Mouse (Mus musculus): ENCODE results near the gene Ccdc155. TPM values are rescaled to one million over a fixed set of nuclear protein-coding genes. Genes with fewer than 3 reads are reported as not detected.

Ccdc155 gene
- polyA plus RNA-seq, 1 experiment from 2014 or later: 0.36 TPM

DNA sequence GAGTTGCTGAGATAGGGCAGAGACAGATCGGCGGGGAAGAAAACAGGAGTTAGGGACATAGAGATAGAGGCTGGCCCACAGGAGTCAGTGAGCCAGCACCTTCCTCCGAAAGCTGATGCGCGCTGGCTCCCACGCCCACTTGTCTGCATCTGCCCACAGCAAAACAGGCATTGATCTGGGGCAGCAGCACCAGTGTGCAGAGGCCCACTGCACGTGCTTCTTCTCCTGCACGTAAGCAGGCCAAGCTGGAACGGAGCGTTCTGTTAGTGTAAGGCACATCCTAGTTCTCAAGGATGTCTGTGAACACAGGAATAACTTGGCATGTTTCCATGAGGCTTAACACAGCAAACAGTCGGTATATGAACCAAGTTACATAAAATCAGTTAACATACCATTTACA is 5.7 kb downstream of the Ccdc155 start:
- Histone ChIP-seq H3K4me3 (replicated peaks; ENCODE audit: low read depth, low read length) (no peak overlapping the region), H3K36me3 (ENCODE audit: insufficient read depth, low read length) (no peaks in the 10 kb centered on the region), H3K9ac (ENCODE audit: low read depth, low read length) (no peak overlapping the region), H3K9me3 (replicated peaks; ENCODE audit: low read length) (no peaks in the 10 kb centered on the region), H3K4me1 (replicated peaks; ENCODE audit: insufficient read depth, low read length) (no peaks in the 10 kb centered on the region), H3K4me2 (ENCODE audit: low read length) (no peak overlapping the region), H3K27ac (no peak overlapping the region), H3K27me3 (ENCODE audit: insufficient read depth, low read length) (no peaks in the 10 kb centered on the region)
- ATAC-seq (replicated peaks; ENCODE audit: low FRiP score, low read depth) (no peak), DNase-seq (ENCODE audit: low spot score) (no peak)
- no peak for TF ChIP-seq CTCF (IDR thresholded peaks at IDR 0.05; ENCODE audit: low read depth)
- WGBS: 78% methylated on average over 11 of the region's 11 CpGs

DNA sequence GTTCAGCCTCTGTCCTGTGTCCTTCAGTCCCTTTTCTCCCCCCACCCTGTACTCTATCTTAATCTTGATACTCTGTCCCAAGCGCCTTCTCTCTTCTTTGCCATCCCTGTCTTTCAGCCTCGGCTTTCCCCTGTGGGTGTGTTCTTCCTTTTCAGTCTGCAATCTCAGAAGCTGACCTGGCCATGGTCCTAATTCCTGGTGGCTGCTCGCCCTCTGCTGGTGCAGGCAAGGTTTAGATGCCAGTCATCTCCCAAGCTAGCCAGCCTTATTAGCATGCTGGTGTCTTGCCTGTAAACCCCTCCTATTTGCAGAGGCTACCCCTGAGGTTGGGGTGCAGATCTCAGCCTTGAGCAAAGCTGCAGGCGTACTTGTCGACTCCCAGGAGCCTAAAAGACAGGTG is 6.3 kb downstream of the Ccdc155 start:
- DNase-seq (ENCODE audit: low spot score) (peak; percentile 90), ATAC-seq (replicated peaks; ENCODE audit: low FRiP score, low read depth) (no peak)
- Histone ChIP-seq H3K4me2 (ENCODE audit: low read length) (no peak overlapping the region), H3K36me3 (ENCODE audit: insufficient read depth, low read length) (no peaks in the 10 kb centered on the region), H3K4me1 (replicated peaks; ENCODE audit: insufficient read depth, low read length) (no peaks in the 10 kb centered on the region), H3K9me3 (replicated peaks; ENCODE audit: low read length) (no peaks in the 10 kb centered on the region), H3K27me3 (ENCODE audit: insufficient read depth, low read length) (no peaks in the 10 kb centered on the region), H3K27ac (no peak overlapping the region), H3K4me3 (replicated peaks; ENCODE audit: low read depth, low read length) (no peak overlapping the region), H3K9ac (ENCODE audit: low read depth, low read length) (no peak overlapping the region)
- TF ChIP-seq CTCF (IDR thresholded peaks at IDR 0.05; ENCODE audit: low read depth): peak; percentile 95
- 13% methylated on average over 5 of the region's 5 CpGs for WGBS

DNA sequence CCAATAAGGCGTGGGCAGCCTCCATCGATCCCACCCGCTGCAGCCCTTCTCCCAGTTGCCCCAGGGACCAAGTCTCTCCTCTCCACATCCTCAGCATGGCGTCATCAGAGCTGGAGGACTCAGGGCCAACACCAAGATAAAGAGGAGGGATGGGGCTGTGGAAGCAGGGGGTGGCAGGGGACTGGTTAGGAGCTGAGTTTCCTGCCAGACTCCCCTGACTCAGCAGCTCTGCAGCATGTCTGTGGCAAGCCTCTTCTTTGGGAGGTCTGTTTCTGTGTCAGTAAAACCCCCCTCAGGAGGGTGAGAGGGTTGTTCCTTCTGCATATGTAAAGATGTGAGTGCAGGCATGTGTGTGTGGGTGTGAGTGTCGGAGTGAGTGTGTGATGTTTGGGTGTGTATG is 7.7 kb downstream of the Ccdc155 start:
- Histone ChIP-seq H3K27me3 (ENCODE audit: insufficient read depth, low read length) (no peaks in the 10 kb centered on the region), H3K4me3 (replicated peaks; ENCODE audit: low read depth, low read length) (no peak overlapping the region), H3K9me3 (replicated peaks; ENCODE audit: low read length) (no peaks in the 10 kb centered on the region), H3K36me3 (ENCODE audit: insufficient read depth, low read length) (no peaks in the 10 kb centered on the region), H3K9ac (ENCODE audit: low read depth, low read length) (no peak overlapping the region; the same call in 1 of the 2 replicates), H3K4me2 (ENCODE audit: low read length) (no peak overlapping the region), H3K27ac (no peak overlapping the region), H3K4me1 (replicated peaks; ENCODE audit: insufficient read depth, low read length) (peaks cover 2% of the 10 kb centered on the region; the same call in 1 of the 2 replicates)
- ATAC-seq (replicated peaks; ENCODE audit: low FRiP score, low read depth): no peak
- TF ChIP-seq CTCF (IDR thresholded peaks at IDR 0.05; ENCODE audit: low read depth): no peak
- 68% methylated on average over 5 of the region's 5 CpGs for WGBS
- no peak for DNase-seq (ENCODE audit: low spot score)

DNA sequence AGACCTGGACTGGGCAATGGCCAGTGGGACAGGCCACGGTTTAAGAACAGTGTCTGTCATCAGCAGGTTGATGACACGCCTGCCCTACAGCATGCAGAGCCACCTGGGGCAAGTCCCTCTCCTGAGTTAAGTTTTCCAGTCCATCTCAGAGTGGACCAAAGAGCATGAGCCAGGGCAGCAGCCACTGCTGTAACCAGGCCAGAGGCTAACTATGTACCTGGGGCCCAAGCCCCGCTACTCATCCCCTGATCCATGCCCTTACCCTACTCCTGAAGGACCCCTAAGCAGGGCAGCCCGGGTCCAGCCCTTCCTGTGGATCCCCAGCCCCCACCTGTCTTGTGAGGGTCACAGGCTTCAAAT is 8.5 kb downstream of the Ccdc155 start:
- H3K9ac ChIP-seq (ENCODE audit: low read depth, low read length): no peak overlapping the region
- TF ChIP-seq CTCF (IDR thresholded peaks at IDR 0.05; ENCODE audit: low read depth): no peak
- no peak for ATAC-seq (replicated peaks; ENCODE audit: low FRiP score, low read depth)
- WGBS: 78% methylated on average over 4 of the region's 4 CpGs
- DNase-seq (ENCODE audit: low spot score): no peak
- H3K4me2 ChIP-seq (ENCODE audit: low read length): no peak overlapping the region
- peaks cover 10% of the 10 kb centered on the region for H3K4me1 ChIP-seq (replicated peaks; ENCODE audit: insufficient read depth, low read length)
- no peaks in the 10 kb centered on the region for H3K9me3 ChIP-seq (replicated peaks; ENCODE audit: low read length)
- H3K27me3 ChIP-seq (ENCODE audit: insufficient read depth, low read length): no peaks in the 10 kb centered on the region
- H3K36me3 ChIP-seq (ENCODE audit: insufficient read depth, low read length): no peaks in the 10 kb centered on the region
- no peak overlapping the region for H3K27ac ChIP-seq
- no peak overlapping the region for H3K4me3 ChIP-seq (replicated peaks; ENCODE audit: low read depth, low read length)

DNA sequence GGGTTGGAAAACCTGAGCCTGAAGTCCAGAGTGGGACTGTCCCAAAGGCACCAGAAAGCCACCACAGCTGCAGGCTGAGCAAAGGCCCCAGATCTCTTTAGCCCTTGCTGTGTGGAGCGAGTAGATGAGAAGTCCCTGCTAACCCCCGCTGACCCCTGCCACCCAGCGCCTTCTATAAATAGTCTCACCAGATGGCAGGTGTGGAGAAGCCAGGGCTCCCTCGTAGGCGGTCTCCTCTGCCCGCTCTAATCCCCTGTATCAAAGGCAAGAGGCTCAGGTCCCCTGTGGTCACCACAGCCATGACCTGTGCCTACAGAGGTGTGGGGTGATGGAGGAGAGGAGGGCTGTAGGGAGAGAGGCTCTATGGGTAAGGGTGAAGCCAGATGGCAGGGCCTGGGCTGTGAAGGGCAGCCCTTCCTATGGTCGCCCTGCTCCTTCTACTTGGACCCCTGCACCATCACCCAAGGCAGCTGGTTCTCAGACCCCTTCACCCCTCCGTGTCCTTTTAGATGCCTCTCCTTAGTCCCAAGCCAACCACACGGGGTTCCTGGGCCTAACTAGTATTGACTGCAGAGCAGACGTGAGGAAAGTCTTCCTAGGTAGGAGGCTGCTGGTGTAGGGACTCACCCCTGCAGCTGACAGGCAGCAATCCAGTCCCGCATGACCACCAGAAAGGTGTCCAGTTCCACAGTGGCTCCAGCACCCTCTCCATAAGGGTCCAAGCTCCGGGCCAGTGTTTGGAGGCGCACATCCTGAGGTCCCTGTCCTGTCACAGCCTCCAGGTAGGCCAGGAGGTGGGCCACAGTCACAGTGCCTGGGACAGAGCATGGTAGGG is 9.1 kb downstream of the Ccdc155 start:
- no peak for DNase-seq (ENCODE audit: low spot score)
- Histone ChIP-seq H3K9ac (ENCODE audit: low read depth, low read length) (no peak overlapping the region), H3K27ac (no peak overlapping the region), H3K4me2 (ENCODE audit: low read length) (no peak overlapping the region), H3K9me3 (replicated peaks; ENCODE audit: low read length) (no peaks in the 10 kb centered on the region), H3K36me3 (ENCODE audit: insufficient read depth, low read length) (no peaks in the 10 kb centered on the region), H3K4me1 (replicated peaks; ENCODE audit: insufficient read depth, low read length) (peaks cover 11% of the 10 kb centered on the region), H3K4me3 (replicated peaks; ENCODE audit: low read depth, low read length) (no peak overlapping the region), H3K27me3 (ENCODE audit: insufficient read depth, low read length) (0 out of 2 replicates have a peak, but pooled peaks cover 3% of the 10 kb centered on the region)
- no peak for ATAC-seq (replicated peaks; ENCODE audit: low FRiP score, low read depth)
- no peak for TF ChIP-seq CTCF (IDR thresholded peaks at IDR 0.05; ENCODE audit: low read depth)
- WGBS: 61% methylated on average over 13 of the region's 13 CpGs

DNA sequence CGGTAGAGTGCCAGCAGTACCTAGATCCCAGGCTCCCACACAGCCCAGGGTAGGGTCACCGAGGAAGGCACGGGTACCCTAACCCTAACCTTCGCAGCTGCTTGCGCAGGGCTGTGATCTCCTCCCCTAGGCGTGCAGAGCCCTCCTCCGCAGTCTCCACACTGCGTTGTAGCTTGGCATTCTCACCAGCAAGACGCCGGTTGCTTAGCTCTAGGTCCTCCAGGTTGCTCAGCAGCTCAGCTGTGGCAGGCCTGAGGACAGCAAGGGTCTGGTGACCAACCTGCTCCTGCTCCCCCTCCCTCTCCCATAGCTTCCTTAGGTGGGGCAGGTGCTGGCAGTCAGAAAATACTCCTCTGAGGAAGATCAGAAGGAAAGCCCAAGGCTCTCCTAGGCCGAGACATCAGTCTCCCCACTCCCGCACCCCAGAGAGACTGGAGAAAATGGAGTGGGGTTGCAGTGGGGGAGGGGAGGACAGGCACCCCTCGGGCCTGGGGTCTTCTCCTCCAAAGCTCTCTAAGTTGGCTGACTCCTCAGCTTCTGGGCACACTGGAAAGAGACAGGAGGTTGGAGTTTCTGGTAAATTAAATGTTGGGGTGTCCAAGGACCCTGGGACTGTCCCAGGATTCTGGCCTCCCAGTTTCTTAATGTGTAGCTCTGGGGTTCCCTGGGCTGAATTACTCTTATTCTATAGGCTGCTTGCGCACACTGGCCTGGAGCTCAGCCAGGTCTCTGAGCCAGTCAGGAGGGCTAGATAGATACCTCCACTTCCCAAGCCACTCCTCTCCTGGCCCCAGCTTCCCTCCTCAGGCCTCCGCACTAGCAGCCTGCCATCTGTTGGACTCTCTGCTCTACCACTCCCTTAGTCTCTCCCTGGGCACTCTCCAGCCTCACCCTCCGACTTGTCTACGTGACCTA is 10.6 kb downstream of the Ccdc155 start:
- no peak for TF ChIP-seq CTCF (IDR thresholded peaks at IDR 0.05; ENCODE audit: low read depth)
- Histone ChIP-seq H3K27me3 (ENCODE audit: insufficient read depth, low read length) (0 out of 2 replicates have a peak, but pooled peaks cover 3% of the 10 kb centered on the region), H3K9ac (ENCODE audit: low read depth, low read length) (no peak overlapping the region), H3K9me3 (replicated peaks; ENCODE audit: low read length) (no peaks in the 10 kb centered on the region), H3K27ac (no peak overlapping the region), H3K36me3 (ENCODE audit: insufficient read depth, low read length) (no peaks in the 10 kb centered on the region), H3K4me2 (ENCODE audit: low read length) (no peak overlapping the region), H3K4me3 (replicated peaks; ENCODE audit: low read depth, low read length) (no peak overlapping the region), H3K4me1 (replicated peaks; ENCODE audit: insufficient read depth, low read length) (peaks cover 11% of the 10 kb centered on the region)
- DNase-seq (ENCODE audit: low spot score) (no peak), ATAC-seq (replicated peaks; ENCODE audit: low FRiP score, low read depth) (no peak)
- 70% methylated on average over 17 of the region's 17 CpGs for WGBS
